Mouse (Mus musculus): Measurements from ENCODE around the gene Rpl39l. TPM values are rescaled to one million over a fixed set of nuclear protein-coding genes. Genes with fewer than 3 reads are reported as not detected.
"Not testable (repeated sequence)": the region's sequence is repeated elsewhere in the genome, so short reads cannot be mapped to it uniquely, and the experiment has no call there.

Rpl39l gene
- 0.31 and 0.63 TPM in 2 replicates for polyA plus RNA-seq (2012; rRNA removed)

- no peak for DNase-seq (ENCODE audit: low spot score)
Measured at GRCm38 (mm10) chr16:10170005-10170404, at the start of gene Rpl39l. Gene Rpl39l (plus strand): TSS chr16:10170226.

GRCm38 (mm10) chr16:10127586-10127985, 42.4 kb upstream of the Rpl39l start:
- no peak for DNase-seq (ENCODE audit: low spot score)

- no peak for DNase-seq (ENCODE audit: low spot score)
Measured at GRCm38 (mm10) chr16:10129052-10129911, 40.7 kb upstream of the Rpl39l start.

- no peak for DNase-seq (ENCODE audit: low spot score)
Measured at GRCm38 (mm10) chr16:10143166-10143565, 26.9 kb upstream of the Rpl39l start.

GRCm38 (mm10) chr16:10147401-10147800, 22.6 kb upstream of the Rpl39l start:
- no peak for DNase-seq (ENCODE audit: low spot score)

GRCm38 (mm10) chr16:10169123-10169905, 712 bp upstream of the Rpl39l start:
- no peak for DNase-seq (ENCODE audit: low spot score)

- no peak for DNase-seq (ENCODE audit: low spot score)
Measured at GRCm38 (mm10) chr16:10171276-10171675, 1.2 kb downstream of the Rpl39l start.

GRCm38 (mm10) chr16:10172179-10172820, 2.3 kb downstream of the Rpl39l start:
- DNase-seq (ENCODE audit: low spot score): no peak

GRCm38 (mm10) chr16:10187461-10187860, 17.4 kb downstream of the Rpl39l start:
- DNase-seq (ENCODE audit: low spot score): not testable (repeated sequence)

- peak; percentile 72 for DNase-seq (ENCODE audit: low spot score)
Measured at GRCm38 (mm10) chr16:10192679-10193506, 22.9 kb downstream of the Rpl39l start, which contains the start of gene Atf7ip2. Gene Atf7ip2 (plus strand): TSS chr16:10192712.

- no peak for DNase-seq (ENCODE audit: low spot score)
Measured at GRCm38 (mm10) chr16:10208777-10209176, 38.8 kb downstream of the Rpl39l start.

- not testable (repeated sequence) for DNase-seq (ENCODE audit: low spot score)
Measured at GRCm38 (mm10) chr16:10216366-10216765, 46.3 kb downstream of the Rpl39l start.

GRCm38 (mm10) chr16:10217020-10217419, 47.0 kb downstream of the Rpl39l start:
- not testable (repeated sequence) for DNase-seq (ENCODE audit: low spot score)

Other genes starting within 250 kb of the Rpl39l start
- gene Grin2a, start 174.7 kb upstream of the Rpl39l start, polyA plus RNA-seq (2012; rRNA removed): 0.06 and 0.09 TPM in 2 replicates
- gene Atf7ip2, start 22.5 kb downstream of the Rpl39l start, polyA plus RNA-seq (2012; rRNA removed): 0.03 TPM in 1 of 2 replicates, not detected in the other
- 87.9 and 90.7 TPM in 2 replicates for gene Emp2, start 143.7 kb downstream of the Rpl39l start, polyA plus RNA-seq (2012; rRNA removed)
- gene Tekt5, start 225.3 kb downstream of the Rpl39l start, polyA plus RNA-seq (2012; rRNA removed): 1.3 and 1.4 TPM in 2 replicates
- 24.2 and 31.7 TPM in 2 replicates for gene Nubp1, start 241.7 kb downstream of the Rpl39l start, polyA plus RNA-seq (2012; rRNA removed)